Mouse (Mus musculus) forebrain, embryonic 13.5 days (tissue): Measurements from ENCODE around the gene Bnc2. TPM values are rescaled to one million over a fixed set of nuclear protein-coding genes. Genes with fewer than 3 reads are reported as not detected.

Experiments used
- ATAC-seq: fragments of 200-750 bp; cut with Nextera tagmentation; 2 replicates; pipeline ENCODE4 v1.8.0; 2017
- H3K27ac ChIP-seq: fragments of 300-500 bp; sonication (generic); 2 replicates; pipeline ENCODE4 v1.5.1; 2015; ENCODE audit warnings: inconsistent platforms, mild to moderate bottlenecking, moderate library complexity
- H3K27me3 ChIP-seq: fragments of 300-500 bp; sonication (generic); 2 replicates; pipeline ENCODE4 v1.6.1; 2015; ENCODE audit warnings: mild to moderate bottlenecking, inconsistent platforms
- H3K36me3 ChIP-seq: fragments of 300-500 bp; sonication (generic); 2 replicates; pipeline ENCODE4 v1.6.1; 2015; ENCODE audit warnings: mild to moderate bottlenecking, inconsistent platforms; ENCODE audit not compliant: poor library complexity, severe bottlenecking
- H3K4me1 ChIP-seq: fragments of 300-500 bp; sonication (generic); 2 replicates; pipeline ENCODE4 v1.6.1; 2015; ENCODE audit warnings: inconsistent platforms
- H3K4me2 ChIP-seq: fragments of 300-500 bp; sonication (generic); 2 replicates; pipeline ENCODE4 v1.6.1; 2015; ENCODE audit warnings: inconsistent platforms, mild to moderate bottlenecking, moderate library complexity
- H3K4me3 ChIP-seq: fragments of 300-500 bp; sonication (generic); 2 replicates; pipeline ENCODE4 v1.5.1; 2015; ENCODE audit warnings: mild to moderate bottlenecking, inconsistent platforms
- H3K9ac ChIP-seq: fragments of 300-500 bp; sonication (generic); 2 replicates; pipeline ENCODE4 v1.6.1; 2015; ENCODE audit warnings: mild to moderate bottlenecking, inconsistent platforms
- H3K9me3 ChIP-seq: fragments of 300-500 bp; sonication (generic); replicated peaks from 2 replicates; pipeline ENCODE4 v1.6.1; 2016; ENCODE audit warnings: inconsistent platforms
- WGBS: fragments of 180-500 bp; shearing (Covaris S2); methylation state at CpG from one replicate; pipeline ENCODE4 v1.1.7; 2015; 5-methylcytosine and 5-hydroxymethylcytosine counted together
- polyA plus RNA-seq: library from polyadenylated mRNA; unstranded; fragments of >200 nt; fragmentation: Nextera tagmentation; extraction: Ambion mirVana; gene quantifications from 2 replicates; pipeline ENCODE4 v1.2.1, GENCODE M21; 2015

Bnc2 gene
- polyA plus RNA-seq, 1 experiment from 2014 or later, result 1.8 TPM

GRCm38 (mm10) chr4:84362337-84362823 is 312.7 kb downstream of the Bnc2 start:
- WGBS, result 53% methylated on average over 8 of the region's 8 CpGs
- Histone ChIP-seq H3K4me2 (no peak overlapping the region), H3K9ac (no peak overlapping the region), H3K4me3 (no peak overlapping the region), H3K4me1 (peaks cover 10% of the 10 kb centered on the region; the same call in 1 of the 2 replicates), H3K36me3 (no peaks in the 10 kb centered on the region), H3K27ac (no peak overlapping the region), H3K27me3 (no peaks in the 10 kb centered on the region), H3K9me3 (no peaks in the 10 kb centered on the region)
- ATAC-seq, result peak; percentile 53; the same call in 1 of the 2 replicates

GRCm38 (mm10) chr4:84361165-84361564 is 313.9 kb downstream of the Bnc2 start:
- 73% methylated on average over 5 of the region's 5 CpGs for WGBS
- Histone ChIP-seq H3K36me3 (no peaks in the 10 kb centered on the region), H3K4me2 (no peak overlapping the region), H3K4me3 (no peak overlapping the region), H3K9ac (no peak overlapping the region), H3K9me3 (no peaks in the 10 kb centered on the region), H3K27ac (no peak overlapping the region), H3K27me3 (no peaks in the 10 kb centered on the region), H3K4me1 (peaks cover 19% of the 10 kb centered on the region)
- no peak for ATAC-seq

GRCm38 (mm10) chr4:84359996-84360395 is 315.1 kb downstream of the Bnc2 start:
- Histone ChIP-seq H3K4me2 (no peak overlapping the region), H3K4me1 (peaks cover 19% of the 10 kb centered on the region), H3K27me3 (no peaks in the 10 kb centered on the region), H3K4me3 (no peak overlapping the region), H3K27ac (no peak overlapping the region), H3K9ac (no peak overlapping the region), H3K9me3 (no peaks in the 10 kb centered on the region), H3K36me3 (no peaks in the 10 kb centered on the region)
- ATAC-seq, result no peak
- 94% methylated on average over 2 of the region's 2 CpGs for WGBS

- H3K27me3 ChIP-seq, result no peaks in the 10 kb centered on the region
- no peak overlapping the region for H3K4me2 ChIP-seq
- no peak overlapping the region for H3K4me3 ChIP-seq
- peaks cover 19% of the 10 kb centered on the region for H3K4me1 ChIP-seq
- H3K36me3 ChIP-seq, result no peaks in the 10 kb centered on the region
- H3K9ac ChIP-seq, result no peak overlapping the region
- H3K9me3 ChIP-seq, result no peaks in the 10 kb centered on the region
- 46% methylated on average over 2 of the region's 2 CpGs for WGBS
- ATAC-seq, result no peak
- no peak overlapping the region for H3K27ac ChIP-seq
Observed at GRCm38 (mm10) chr4:84358204-84358603, 316.9 kb downstream of the Bnc2 start.

GRCm38 (mm10) chr4:84357382-84357781 is 317.7 kb downstream of the Bnc2 start:
- H3K4me1 ChIP-seq, result peaks cover 18% of the 10 kb centered on the region
- no peaks in the 10 kb centered on the region for H3K9me3 ChIP-seq
- no peaks in the 10 kb centered on the region for H3K36me3 ChIP-seq
- H3K27me3 ChIP-seq, result no peaks in the 10 kb centered on the region
- no peak for ATAC-seq
- H3K4me2 ChIP-seq, result no peak overlapping the region
- H3K4me3 ChIP-seq, result no peak overlapping the region
- 31% methylated on average over 1 of the region's 1 CpGs for WGBS
- no peak overlapping the region for H3K9ac ChIP-seq
- H3K27ac ChIP-seq, result no peak overlapping the region

- H3K27ac ChIP-seq, result no peak overlapping the region; the same call in 1 of the 2 replicates
- ATAC-seq, result peak; percentile 58; the same call in 1 of the 2 replicates
- peaks cover 14% of the 10 kb centered on the region for H3K4me1 ChIP-seq
Observed at GRCm38 (mm10) chr4:84356468-84357153, 318.5 kb downstream of the Bnc2 start.

GRCm38 (mm10) chr4:84352656-84353055 is 322.4 kb downstream of the Bnc2 start:
- 84% methylated on average over 2 of the region's 2 CpGs for WGBS
- H3K27me3 ChIP-seq, result no peaks in the 10 kb centered on the region
- H3K9ac ChIP-seq, result no peak overlapping the region
- H3K36me3 ChIP-seq, result no peaks in the 10 kb centered on the region
- no peak overlapping the region for H3K27ac ChIP-seq
- ATAC-seq, result no peak
- peaks cover 11% of the 10 kb centered on the region for H3K4me1 ChIP-seq
- no peak overlapping the region for H3K4me2 ChIP-seq
- no peaks in the 10 kb centered on the region for H3K9me3 ChIP-seq
- H3K4me3 ChIP-seq, result no peak overlapping the region

More at GRCm38 (mm10) chr4:84356468-84357153, 318.5 kb downstream of the Bnc2 start:
- Histone ChIP-seq H3K4me3 (no peak overlapping the region), H3K4me2 (no peak overlapping the region), H3K9me3 (no peaks in the 10 kb centered on the region), H3K27me3 (no peaks in the 10 kb centered on the region), H3K9ac (no peak overlapping the region), H3K36me3 (no peaks in the 10 kb centered on the region)
- 20% methylated on average over 8 of the region's 8 CpGs for WGBS

- Histone ChIP-seq H3K27me3 (no peaks in the 10 kb centered on the region), H3K4me3 (no peak overlapping the region), H3K4me2 (no peak overlapping the region), H3K4me1 (no peaks in the 10 kb centered on the region), H3K9me3 (no peaks in the 10 kb centered on the region), H3K36me3 (no peaks in the 10 kb centered on the region), H3K9ac (no peak overlapping the region), H3K27ac (no peak overlapping the region)
- no peak for ATAC-seq
- WGBS, result 65% methylated on average over 5 of the region's 5 CpGs
Observed at GRCm38 (mm10) chr4:84349536-84349935, 325.5 kb downstream of the Bnc2 start.

GRCm38 (mm10) chr4:84339172-84339571 is 335.9 kb downstream of the Bnc2 start:
- Histone ChIP-seq H3K4me1 (no peaks in the 10 kb centered on the region), H3K4me3 (no peak overlapping the region)
- WGBS, result 68% methylated on average over 4 of the region's 4 CpGs

GRCm38 (mm10) chr4:84331995-84332394 is 343.1 kb downstream of the Bnc2 start:
- H3K27me3 ChIP-seq, result no peaks in the 10 kb centered on the region
- no peaks in the 10 kb centered on the region for H3K4me1 ChIP-seq
- no peaks in the 10 kb centered on the region for H3K36me3 ChIP-seq
- no peak overlapping the region for H3K4me2 ChIP-seq
- no peak overlapping the region for H3K4me3 ChIP-seq
- H3K9ac ChIP-seq, result no peak overlapping the region
- WGBS, result 72% methylated on average over 9 of the region's 9 CpGs
- H3K27ac ChIP-seq, result no peak overlapping the region
- ATAC-seq, result no peak
- no peaks in the 10 kb centered on the region for H3K9me3 ChIP-seq

More at GRCm38 (mm10) chr4:84339172-84339571, 335.9 kb downstream of the Bnc2 start:
- H3K4me2 ChIP-seq, result no peak overlapping the region
- no peak overlapping the region for H3K9ac ChIP-seq
- no peak overlapping the region for H3K27ac ChIP-seq
- no peaks in the 10 kb centered on the region for H3K36me3 ChIP-seq
- no peak for ATAC-seq
- no peaks in the 10 kb centered on the region for H3K9me3 ChIP-seq
- no peaks in the 10 kb centered on the region for H3K27me3 ChIP-seq

GRCm38 (mm10) chr4:84331450-84331849 is 343.6 kb downstream of the Bnc2 start:
- WGBS, result 69% methylated on average over 3 of the region's 3 CpGs
- Histone ChIP-seq H3K9ac (no peak overlapping the region), H3K9me3 (no peaks in the 10 kb centered on the region), H3K27ac (no peak overlapping the region), H3K4me1 (no peaks in the 10 kb centered on the region), H3K4me2 (no peak overlapping the region), H3K36me3 (no peaks in the 10 kb centered on the region), H3K4me3 (no peak overlapping the region), H3K27me3 (no peaks in the 10 kb centered on the region)
- no peak for ATAC-seq

GRCm38 (mm10) chr4:84330509-84330908 is 344.6 kb downstream of the Bnc2 start:
- Histone ChIP-seq H3K4me2 (no peak overlapping the region), H3K27ac (no peak overlapping the region), H3K36me3 (no peaks in the 10 kb centered on the region), H3K27me3 (no peaks in the 10 kb centered on the region), H3K9me3 (no peaks in the 10 kb centered on the region), H3K4me1 (no peaks in the 10 kb centered on the region), H3K9ac (no peak overlapping the region), H3K4me3 (no peak overlapping the region)
- ATAC-seq, result no peak
- WGBS, result 85% methylated on average over 4 of the region's 4 CpGs

GRCm38 (mm10) chr4:84329651-84330050 is 345.4 kb downstream of the Bnc2 start:
- no peaks in the 10 kb centered on the region for H3K27me3 ChIP-seq
- H3K9me3 ChIP-seq, result no peaks in the 10 kb centered on the region
- H3K4me3 ChIP-seq, result no peak overlapping the region
- WGBS, result 91% methylated on average over 5 of the region's 5 CpGs
- H3K4me1 ChIP-seq, result peaks cover 4% of the 10 kb centered on the region; the same call in 1 of the 2 replicates
- no peak overlapping the region for H3K9ac ChIP-seq
- ATAC-seq, result no peak
- H3K27ac ChIP-seq, result no peak overlapping the region
- no peaks in the 10 kb centered on the region for H3K36me3 ChIP-seq
- no peak overlapping the region for H3K4me2 ChIP-seq
